Mouse (Mus musculus) G1E (cell line): ENCODE measurements around the gene Slit2.

Experiments used
- CTCF ChIP-seq: IDR thresholded peaks from 2 replicates; pipeline ENCODE4 v1.5.1; 2012; ENCODE audit warnings: low read depth, low read length, inconsistent platforms, mixed read lengths
- GATA1 ChIP-seq: IDR thresholded peaks from 2 replicates; pipeline ENCODE4 v1.6.1; 2012; ENCODE audit warnings: borderline replicate concordance, low read length, inconsistent platforms, mixed read lengths
- GATA2 ChIP-seq: IDR thresholded peaks from 2 replicates; pipeline ENCODE4 v1.6.1; 2012; ENCODE audit warnings: low read depth, low read length, inconsistent platforms, borderline replicate concordance
- POLR2AphosphoS5 ChIP-seq: IDR thresholded peaks from 2 replicates; pipeline ENCODE4 v1.6.1; 2012; ENCODE audit warnings: low read depth, low read length, inconsistent platforms; ENCODE audit not compliant: insufficient replicate concordance
- TAL1 ChIP-seq: conservative IDR thresholded peaks from 2 replicates; pipeline ENCODE4 v1.6.1; 2012; ENCODE audit warnings: low read depth, low read length, inconsistent platforms, mixed read lengths

DNA sequence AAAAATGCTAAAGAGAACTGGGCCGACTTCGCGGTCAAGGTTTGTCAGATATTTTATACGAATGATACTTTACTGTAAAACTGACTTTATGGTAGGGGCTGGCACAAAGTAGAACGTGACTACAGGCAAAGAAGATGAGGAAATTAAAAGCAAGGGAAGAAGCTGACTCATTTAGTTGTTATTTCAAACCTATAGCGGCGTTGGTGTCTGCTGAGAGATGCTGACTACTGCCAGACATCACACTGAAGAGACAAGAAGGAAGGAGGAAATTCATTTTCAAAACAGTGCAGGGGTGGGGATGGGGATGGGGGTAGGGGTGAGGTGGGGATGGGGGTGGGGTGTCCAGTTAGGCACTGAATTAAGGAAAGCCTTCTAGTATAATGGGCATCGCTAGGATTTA lies 987 bp upstream of the Slit2 start:
- TF ChIP-seq CTCF, result no peak
- TF ChIP-seq GATA1, result no peak
- TF ChIP-seq POLR2AphosphoS5, result no peak
- no peak for TF ChIP-seq TAL1
- no peak for TF ChIP-seq GATA2
